Mouse (Mus musculus): Measurements from ENCODE around the gene Imp4.

GRCm38 (mm10) chr1:34432411-34432775 lies 7.3 kb upstream of the Imp4 start:
- TF ChIP-seq CTCF (IDR thresholded peaks at IDR 0.05; ENCODE audit: extremely low read depth, insufficient read length, insufficient replicate concordance, low read depth, low read length) (no peak), POLR2A (IDR thresholded peaks at IDR 0.05; ENCODE audit: low read depth, low read length) (no peak)

Measured in small intestine, adult 2 months (tissue).